Mouse (Mus musculus) liver, embryonic 16.5 days (tissue): ENCODE measurements around the gene Galnt9. TPM values are rescaled to one million over a fixed set of nuclear protein-coding genes. Genes with fewer than 3 reads are reported as not detected.

Experiments
- ATAC-seq: fragments of 200-750 bp; cut with Nextera tagmentation; 2 replicates; pipeline ENCODE4 v1.8.0; 2017; ENCODE audit warnings: low read depth, mild to moderate bottlenecking, moderate number of reproducible peaks, moderate library complexity
- H3K27ac ChIP-seq: fragments of 300-500 bp; sonication (generic); 2 replicates; pipeline ENCODE4 v1.5.1; 2014; ENCODE audit warnings: mild to moderate bottlenecking, low read length
- H3K27me3 ChIP-seq: fragments of 300-500 bp; sonication (generic); 2 replicates; pipeline ENCODE4 v1.6.1; 2014; ENCODE audit warnings: low read depth, low read length, mixed read lengths; ENCODE audit not compliant: control insufficient read depth, insufficient read depth
- H3K36me3 ChIP-seq: fragments of 300-500 bp; sonication (generic); 2 replicates; pipeline ENCODE4 v1.6.1; 2014; ENCODE audit warnings: mild to moderate bottlenecking; ENCODE audit not compliant: control insufficient read depth, insufficient read depth
- H3K4me1 ChIP-seq: fragments of 300-500 bp; sonication (generic); 2 replicates; pipeline ENCODE4 v1.6.1; 2014; ENCODE audit warnings: low read depth, low read length, mixed read lengths; ENCODE audit not compliant: control insufficient read depth
- H3K4me2 ChIP-seq: fragments of 300-500 bp; sonication (generic); 2 replicates; pipeline ENCODE4 v1.6.1; 2014; ENCODE audit warnings: low read depth, low read length, mixed read lengths
- H3K4me3 ChIP-seq: fragments of 300-500 bp; sonication (generic); 2 replicates; pipeline ENCODE4 v1.5.1; 2014; ENCODE audit warnings: low read depth, mild to moderate bottlenecking, low read length
- H3K9ac ChIP-seq: fragments of 300-500 bp; sonication (generic); 2 replicates; pipeline ENCODE4 v1.6.1; 2014; ENCODE audit warnings: low read depth, low read length
- H3K9me3 ChIP-seq: fragments of 300-500 bp; sonication (generic); replicated peaks from 2 replicates; pipeline ENCODE4 v1.6.1; 2016; ENCODE audit warnings: low read length; ENCODE audit not compliant: control insufficient read depth
- WGBS: fragments of 180-500 bp; shearing (Covaris S2); extraction: QIAGEN DNeasy Blood & Tissue Kit; methylation state at CpG from one replicate; pipeline ENCODE4 v1.1.7; 2014; ENCODE audit not compliant: insufficient replicate concordance; 5-methylcytosine and 5-hydroxymethylcytosine counted together
- polyA plus RNA-seq: library from polyadenylated mRNA; unstranded; fragments of >200 nt; fragmentation: Nextera tagmentation; extraction: Ambion mirVana; gene quantifications from 2 replicates; pipeline ENCODE4 v1.2.1, GENCODE M21; 2015

Galnt9 gene
- polyA plus RNA-seq, 1 experiment from 2014 or later: 0.11 TPM

GRCm38 (mm10) chr5:110639459-110639858 is 95.3 kb downstream of the Galnt9 start:
- WGBS: 12% methylated on average over 12 of the region's 12 CpGs
- Histone ChIP-seq H3K4me3 (no peak overlapping the region), H3K4me1 (no peaks in the 10 kb centered on the region), H3K27me3 (no peaks in the 10 kb centered on the region), H3K36me3 (no peaks in the 10 kb centered on the region), H3K27ac (no peak overlapping the region), H3K4me2 (peak overlapping the region; percentile 27), H3K9me3 (no peaks in the 10 kb centered on the region), H3K9ac (peak overlapping the region; percentile 28; the same call in 1 of the 2 replicates)
- ATAC-seq: no peak

- Histone ChIP-seq H3K4me1 (no peaks in the 10 kb centered on the region; the same call in 1 of the 2 replicates), H3K27ac (no peak overlapping the region), H3K27me3 (no peaks in the 10 kb centered on the region), H3K9ac (no peak overlapping the region), H3K9me3 (no peaks in the 10 kb centered on the region), H3K4me2 (no peak overlapping the region), H3K36me3 (peaks cover 26% of the 10 kb centered on the region), H3K4me3 (no peak overlapping the region)
- ATAC-seq: peak; percentile 91
Measured at GRCm38 (mm10) chr5:110646377-110646776, 102.2 kb downstream of the Galnt9 start.

GRCm38 (mm10) chr5:110652719-110653648 is 108.8 kb downstream of the Galnt9 start, which contains the start of the genes Noc4l and Ddx51:
TSS of gene Noc4l (minus strand) at chr5:110653417.
TSS of gene Ddx51 (plus strand) at chr5:110653451.
- WGBS: under 1% methylated on average over 91 of the region's 91 CpGs
- peaks cover 36% of the 10 kb centered on the region for H3K36me3 ChIP-seq
- H3K27me3 ChIP-seq: no peaks in the 10 kb centered on the region
- H3K4me3 ChIP-seq: peak within 1 kb of the TSS; percentile 77
- peaks cover 19% of the 10 kb centered on the region for H3K4me1 ChIP-seq
- ATAC-seq: peak; percentile 90
- H3K9ac ChIP-seq: peak within 1 kb of the TSS; percentile 77
- H3K27ac ChIP-seq: peak within 1 kb of the TSS; percentile 46; the same call in 1 of the 2 replicates
- H3K9me3 ChIP-seq: no peaks in the 10 kb centered on the region
- H3K4me2 ChIP-seq: peak within 1 kb of the TSS; percentile 90

GRCm38 (mm10) chr5:110653686-110654085 is 109.5 kb downstream of the Galnt9 start:
- 1% methylated on average over 37 of the region's 37 CpGs for WGBS
- Histone ChIP-seq H3K27me3 (no peaks in the 10 kb centered on the region), H3K36me3 (peaks cover 35% of the 10 kb centered on the region), H3K9ac (peak overlapping the region; percentile 77), H3K4me2 (peak overlapping the region; percentile 90), H3K9me3 (no peaks in the 10 kb centered on the region), H3K4me3 (peak overlapping the region; percentile 77), H3K27ac (no peak overlapping the region), H3K4me1 (peaks cover 19% of the 10 kb centered on the region)
- peak; percentile 36 for ATAC-seq

- H3K4me1 ChIP-seq: peaks cover under 1% of the 10 kb centered on the region
- peaks cover 31% of the 10 kb centered on the region for H3K36me3 ChIP-seq
- no peak overlapping the region for H3K27ac ChIP-seq
- H3K9ac ChIP-seq: no peak overlapping the region
- H3K9me3 ChIP-seq: no peaks in the 10 kb centered on the region
- H3K27me3 ChIP-seq: no peaks in the 10 kb centered on the region
- no peak overlapping the region for H3K4me3 ChIP-seq
- no peak for ATAC-seq
- H3K4me2 ChIP-seq: no peak overlapping the region
Measured at GRCm38 (mm10) chr5:110659682-110660081, 115.5 kb downstream of the Galnt9 start.

- Histone ChIP-seq H3K27me3 (no peaks in the 10 kb centered on the region), H3K9ac (no peak overlapping the region), H3K4me2 (no peak overlapping the region), H3K9me3 (no peaks in the 10 kb centered on the region), H3K4me3 (no peak overlapping the region), H3K36me3 (peaks cover 52% of the 10 kb centered on the region), H3K4me1 (no peaks in the 10 kb centered on the region; the same call in 1 of the 2 replicates), H3K27ac (no peak overlapping the region)
- 87% methylated on average over 2 of the region's 2 CpGs for WGBS
- ATAC-seq: no peak
Measured at GRCm38 (mm10) chr5:110664041-110664440, 119.9 kb downstream of the Galnt9 start.

GRCm38 (mm10) chr5:110664750-110665269 is 120.7 kb downstream of the Galnt9 start:
- no peak overlapping the region for H3K4me2 ChIP-seq
- H3K4me1 ChIP-seq: no peaks in the 10 kb centered on the region; the same call in 1 of the 2 replicates
- H3K27me3 ChIP-seq: no peaks in the 10 kb centered on the region
- H3K4me3 ChIP-seq: no peak overlapping the region
- no peak overlapping the region for H3K27ac ChIP-seq
- peaks cover 53% of the 10 kb centered on the region for H3K36me3 ChIP-seq
- peak; percentile 71 for ATAC-seq
- 77% methylated on average over 2 of the region's 2 CpGs for WGBS
- H3K9me3 ChIP-seq: no peaks in the 10 kb centered on the region
- H3K9ac ChIP-seq: no peak overlapping the region

- Histone ChIP-seq H3K27me3 (no peaks in the 10 kb centered on the region), H3K9ac (no peak overlapping the region), H3K4me3 (no peak overlapping the region), H3K27ac (no peak overlapping the region), H3K36me3 (peaks cover 59% of the 10 kb centered on the region), H3K4me1 (no peaks in the 10 kb centered on the region; the same call in 1 of the 2 replicates), H3K9me3 (no peaks in the 10 kb centered on the region), H3K4me2 (no peak overlapping the region)
- WGBS: 79% methylated on average over 6 of the region's 6 CpGs
- peak; percentile 63 for ATAC-seq
Measured at GRCm38 (mm10) chr5:110665486-110666121, 121.4 kb downstream of the Galnt9 start.
